Mouse (Mus musculus): ENCODE measurements around the gene Eef1akmt2.

GRCm38 (mm10) chr7:132787022-132787421 is 65.5 kb downstream of the Eef1akmt2 start:
- TF ChIP-seq USF1 (IDR thresholded peaks at IDR 0.05; ENCODE audit: low read depth, low read length): no peak
- TF ChIP-seq POLR2A (IDR thresholded peaks at IDR 0.05; ENCODE audit: low read depth, low read length): no peak
- TF ChIP-seq MAFK (IDR thresholded peaks at IDR 0.05; ENCODE audit: insufficient replicate concordance, low read length): no peak
- no peak for TF ChIP-seq CTCF (conservative IDR thresholded peaks at IDR 0.05 in 1 of 2, IDR thresholded peaks at IDR 0.05 in 1 of 2; ENCODE audit: low read depth in 2 of 2, low read length in 2 of 2)
- TF ChIP-seq SIN3A (IDR thresholded peaks at IDR 0.05; ENCODE audit: low read length): no peak
- no peak for TF ChIP-seq ELF1 (IDR thresholded peaks at IDR 0.05; ENCODE audit: low read depth, low read length)
- TF ChIP-seq KAT2A (IDR thresholded peaks at IDR 0.05; ENCODE audit: insufficient replicate concordance, low read length): no peak
- no peak for TF ChIP-seq ZC3H11A (IDR thresholded peaks at IDR 0.05; ENCODE audit: low read depth, low read length)
